Mouse (Mus musculus) midbrain, embryonic 10.5 days (tissue): ENCODE measurements around the gene Itsn1. TPM values are rescaled to one million over a fixed set of nuclear protein-coding genes. Genes with fewer than 3 reads are reported as not detected.

Experiments
- DNase-seq: peaks from one replicate; pipeline ENCODE4 v3.0.0-alpha.2; 2017; ENCODE audit warnings: low spot score
- H3K27ac ChIP-seq: fragments of 300-500 bp; sonication (generic); replicated peaks from 2 replicates; pipeline ENCODE4 v1.5.1; 2016; ENCODE audit warnings: mild to moderate bottlenecking
- H3K27me3 ChIP-seq: fragments of 300-500 bp; sonication (generic); 2 replicates; pipeline ENCODE4 v1.6.1; 2016; ENCODE audit warnings: low read depth, mild to moderate bottlenecking; ENCODE audit not compliant: poor library complexity, severe bottlenecking
- H3K36me3 ChIP-seq: fragments of 300-500 bp; sonication (generic); 2 replicates; pipeline ENCODE4 v1.6.1; 2016; ENCODE audit warnings: mild to moderate bottlenecking, moderate library complexity
- H3K4me1 ChIP-seq: fragments of 300-500 bp; sonication (generic); 2 replicates; pipeline ENCODE4 v1.6.1; 2016
- H3K4me3 ChIP-seq: fragments of 300-500 bp; sonication (generic); 2 replicates; pipeline ENCODE4 v1.5.1; 2016; ENCODE audit warnings: mild to moderate bottlenecking, moderate library complexity
- H3K9me3 ChIP-seq: fragments of 300-500 bp; sonication (generic); replicated peaks from 2 replicates; pipeline ENCODE4 v1.6.1; 2016; ENCODE audit warnings: mild to moderate bottlenecking
- WGBS: fragments of 180-500 bp; shearing (Covaris S2); methylation state at CpG from one replicate; pipeline ENCODE4 v1.1.7; 2016; 5-methylcytosine and 5-hydroxymethylcytosine counted together
- polyA plus RNA-seq: library from polyadenylated mRNA; unstranded; fragments of >200 nt; fragmentation: Nextera tagmentation; extraction: Ambion mirVana; gene quantifications from 2 replicates; pipeline ENCODE4 v1.2.1, GENCODE M21; 2016

The Itsn1 gene
- polyA plus RNA-seq, 1 experiment from 2014 or later: 49.5 TPM

DNA sequence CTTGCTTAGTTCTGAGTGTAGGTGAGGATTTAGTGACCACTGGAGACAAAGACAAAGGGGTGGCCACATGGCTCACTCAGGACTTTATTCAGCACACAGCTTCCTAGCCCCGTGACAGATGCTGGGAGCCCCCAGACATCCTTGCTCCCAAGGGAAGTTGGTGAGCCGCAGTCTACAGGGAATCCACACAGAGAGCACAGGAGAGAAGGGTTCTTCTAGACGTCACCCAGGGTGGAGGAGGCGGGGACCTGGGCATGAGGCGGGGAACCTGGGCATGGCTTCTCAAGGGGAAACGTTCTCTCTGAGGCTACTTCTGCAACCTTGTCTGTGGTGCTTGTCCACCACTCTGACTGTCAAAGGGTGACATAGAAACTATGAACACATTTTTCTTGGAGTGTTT, 34.9 kb downstream of the Itsn1 start:
- Histone ChIP-seq H3K4me1 (peaks cover 63% of the 10 kb centered on the region), H3K36me3 (peaks cover 7% of the 10 kb centered on the region; the same call in 1 of the 2 replicates), H3K9me3 (no peaks in the 10 kb centered on the region), H3K4me3 (no peak overlapping the region), H3K27me3 (no peaks in the 10 kb centered on the region), H3K27ac (peak overlapping the region; percentile 74)
- 73% methylated on average over 6 of the region's 6 CpGs for WGBS
- no peak for DNase-seq

DNA sequence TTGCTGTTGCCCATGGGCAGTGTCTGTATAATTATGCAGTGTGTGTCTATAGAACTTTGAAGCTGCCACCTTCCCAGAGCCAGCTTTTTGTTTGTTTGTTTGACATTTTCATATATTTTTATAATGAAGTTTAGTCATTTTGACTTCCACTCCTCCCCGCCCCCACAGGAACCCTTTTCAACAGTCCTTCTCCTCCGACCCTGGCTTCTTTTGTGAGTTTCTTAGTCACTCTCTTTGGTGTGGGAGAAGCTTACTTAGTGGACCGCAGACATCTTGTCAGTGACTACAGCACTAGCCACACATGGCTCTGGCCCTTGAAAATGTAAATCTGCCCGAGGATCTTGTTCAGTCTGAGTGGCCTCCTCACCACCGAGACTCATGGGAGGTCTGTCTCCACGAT, 35.3 kb downstream of the Itsn1 start:
- Histone ChIP-seq H3K4me3 (no peak overlapping the region), H3K27ac (peak overlapping the region; percentile 74), H3K4me1 (peaks cover 66% of the 10 kb centered on the region), H3K9me3 (no peaks in the 10 kb centered on the region), H3K27me3 (no peaks in the 10 kb centered on the region), H3K36me3 (peaks cover 7% of the 10 kb centered on the region; the same call in 1 of the 2 replicates)
- 79% methylated on average over 6 of the region's 6 CpGs for WGBS
- DNase-seq: no peak

DNA sequence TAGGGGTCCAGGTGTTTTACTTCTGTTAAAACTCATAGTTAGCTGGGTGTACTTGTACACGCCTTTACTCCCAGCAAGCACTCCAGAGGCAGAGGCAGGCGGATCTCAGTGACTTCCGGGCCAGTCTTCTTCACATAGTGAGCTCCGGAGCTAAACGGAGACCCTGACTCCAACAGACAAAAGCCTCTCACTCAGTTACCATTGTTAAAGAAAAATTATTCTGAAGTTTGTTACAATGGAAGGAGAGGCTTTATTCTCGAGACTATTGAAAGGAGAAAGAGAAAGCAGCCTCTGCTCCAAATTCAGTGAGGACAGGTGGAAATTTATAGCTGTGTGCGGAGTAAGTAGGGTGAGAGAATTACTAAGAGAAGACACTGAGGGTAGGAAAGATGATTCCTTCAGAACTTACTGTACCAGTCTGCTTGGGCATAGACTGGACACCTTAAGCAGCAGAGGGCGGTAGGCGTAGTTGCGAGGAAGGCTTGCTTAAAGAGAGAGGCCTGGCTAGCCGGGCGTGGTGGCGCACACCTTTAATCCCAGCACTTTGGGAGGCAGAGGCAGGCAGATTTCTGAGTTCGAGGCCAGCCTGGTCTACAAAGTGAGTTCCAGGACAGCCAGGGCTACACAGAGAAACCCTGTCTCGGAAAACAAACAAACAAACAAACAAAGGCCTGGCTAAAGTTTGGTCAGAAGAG, 36.2 kb downstream of the Itsn1 start:
- 92% methylated on average over 15 of the region's 15 CpGs for WGBS
- Histone ChIP-seq H3K27me3 (no peaks in the 10 kb centered on the region), H3K9me3 (no peaks in the 10 kb centered on the region), H3K4me3 (no peak overlapping the region), H3K4me1 (peaks cover 74% of the 10 kb centered on the region), H3K27ac (peak overlapping the region; percentile 57; the same call in 1 of the 2 replicates), H3K36me3 (peaks cover 4% of the 10 kb centered on the region; the same call in 1 of the 2 replicates)
- no peak for DNase-seq

DNA sequence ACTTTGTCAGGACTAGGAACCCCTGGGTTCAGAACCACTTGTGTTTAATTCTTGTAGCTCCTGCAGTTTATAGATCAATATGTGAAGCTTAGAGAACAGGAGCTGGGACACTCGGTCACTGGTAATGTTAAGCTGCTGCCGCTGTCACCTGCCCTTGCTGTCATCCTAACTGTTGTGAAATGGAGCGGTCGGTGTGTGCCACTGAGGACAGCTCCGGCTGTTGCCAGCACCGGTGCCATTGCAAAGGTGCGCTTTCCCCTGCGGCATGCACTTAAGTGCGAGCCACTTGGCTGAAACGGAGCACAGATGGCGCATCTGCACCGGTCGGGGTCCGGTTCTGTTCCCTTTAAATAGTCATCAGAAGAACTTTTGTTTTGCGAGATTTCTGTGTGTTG, 36.7 kb downstream of the Itsn1 start:
- no peaks in the 10 kb centered on the region for H3K9me3 ChIP-seq
- H3K27ac ChIP-seq: no peak overlapping the region
- no peaks in the 10 kb centered on the region for H3K36me3 ChIP-seq
- no peak overlapping the region for H3K4me3 ChIP-seq
- H3K27me3 ChIP-seq: no peaks in the 10 kb centered on the region
- peaks cover 74% of the 10 kb centered on the region for H3K4me1 ChIP-seq
- 93% methylated on average over 15 of the region's 15 CpGs for WGBS
- DNase-seq: no peak

DNA sequence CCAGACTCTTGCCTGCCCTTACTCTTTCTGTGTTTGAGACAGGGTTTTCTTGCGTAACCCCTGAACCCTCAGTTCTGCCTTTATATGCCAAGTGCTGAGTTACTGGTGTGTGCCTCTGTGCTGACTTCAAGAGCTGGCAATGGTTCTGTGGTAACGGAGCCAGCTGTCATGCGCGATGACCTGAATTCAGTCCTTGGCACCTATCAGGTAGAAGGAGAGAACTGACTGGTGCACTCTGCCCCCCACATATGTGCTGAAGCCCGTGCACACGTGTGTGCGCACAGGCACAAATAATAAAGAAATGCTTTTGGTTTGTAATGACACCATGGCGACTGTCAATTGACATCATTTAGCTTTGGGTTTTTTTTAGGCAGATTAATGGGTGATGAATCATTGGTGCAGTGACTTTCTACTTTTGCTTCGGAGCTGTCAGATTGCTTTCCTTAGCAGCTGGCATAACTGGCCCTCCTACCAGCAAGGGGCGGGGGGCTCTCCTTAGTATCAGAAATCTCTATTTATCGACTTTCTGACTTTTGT, 38.2 kb downstream of the Itsn1 start:
- no peak for DNase-seq
- Histone ChIP-seq H3K9me3 (no peaks in the 10 kb centered on the region), H3K4me1 (peaks cover 83% of the 10 kb centered on the region), H3K27me3 (no peaks in the 10 kb centered on the region), H3K4me3 (no peak overlapping the region), H3K27ac (no peak overlapping the region), H3K36me3 (no peaks in the 10 kb centered on the region)
- 92% methylated on average over 11 of the region's 11 CpGs for WGBS

DNA sequence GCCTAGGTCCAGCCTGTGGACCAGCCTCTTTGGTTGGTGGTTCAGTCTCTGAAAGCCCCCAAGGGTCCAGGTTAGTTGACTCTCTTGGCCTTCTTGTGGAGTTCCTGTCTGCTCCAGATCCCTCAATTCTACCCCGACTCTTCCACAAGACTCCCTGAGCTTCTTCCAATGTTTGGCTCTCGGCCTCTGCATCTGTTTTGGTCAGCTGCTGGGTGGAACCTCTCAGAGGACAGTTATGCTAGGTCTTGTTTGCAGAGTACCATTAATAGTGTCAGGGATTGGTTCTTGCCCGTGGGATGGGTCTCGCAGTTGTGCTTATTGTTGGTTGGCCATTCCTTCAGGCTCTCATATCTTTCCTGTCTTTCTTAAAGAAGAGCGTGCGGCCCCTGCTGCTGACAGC, 39.5 kb downstream of the Itsn1 start:
- Histone ChIP-seq H3K9me3 (no peaks in the 10 kb centered on the region), H3K4me1 (peaks cover 77% of the 10 kb centered on the region), H3K27me3 (no peaks in the 10 kb centered on the region), H3K4me3 (no peak overlapping the region), H3K27ac (0 out of 2 replicates have a peak overlapping the region, but pooled peaks have one; percentile 13), H3K36me3 (no peaks in the 10 kb centered on the region)
- 96% methylated on average over 6 of the region's 6 CpGs for WGBS
- DNase-seq: no peak

DNA sequence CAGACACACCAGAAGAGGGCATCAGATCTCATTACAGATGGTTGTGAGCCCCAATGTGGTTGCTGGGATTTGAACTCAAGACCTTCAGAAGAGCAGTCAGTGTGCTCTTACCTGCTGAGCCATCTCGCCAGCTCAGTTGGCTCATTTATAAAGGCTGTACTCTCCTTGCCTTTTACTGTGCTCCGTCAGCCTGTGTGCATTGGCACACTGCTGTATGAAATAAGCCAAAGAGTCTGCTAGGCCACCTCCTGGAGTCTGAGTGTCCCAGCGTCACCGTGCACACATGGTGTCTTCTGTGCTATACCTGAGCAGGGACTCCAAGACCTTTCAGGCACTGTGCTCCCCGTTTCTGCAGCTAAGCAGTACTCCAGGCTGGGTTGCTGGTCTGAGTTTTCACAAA, 40.8 kb downstream of the Itsn1 start:
- Histone ChIP-seq H3K27me3 (no peaks in the 10 kb centered on the region), H3K4me3 (no peak overlapping the region), H3K4me1 (peaks cover 64% of the 10 kb centered on the region), H3K27ac (peak overlapping the region; percentile 35; the same call in 1 of the 2 replicates), H3K9me3 (no peaks in the 10 kb centered on the region), H3K36me3 (no peaks in the 10 kb centered on the region)
- WGBS: 86% methylated on average over 5 of the region's 5 CpGs
- no peak for DNase-seq

DNA sequence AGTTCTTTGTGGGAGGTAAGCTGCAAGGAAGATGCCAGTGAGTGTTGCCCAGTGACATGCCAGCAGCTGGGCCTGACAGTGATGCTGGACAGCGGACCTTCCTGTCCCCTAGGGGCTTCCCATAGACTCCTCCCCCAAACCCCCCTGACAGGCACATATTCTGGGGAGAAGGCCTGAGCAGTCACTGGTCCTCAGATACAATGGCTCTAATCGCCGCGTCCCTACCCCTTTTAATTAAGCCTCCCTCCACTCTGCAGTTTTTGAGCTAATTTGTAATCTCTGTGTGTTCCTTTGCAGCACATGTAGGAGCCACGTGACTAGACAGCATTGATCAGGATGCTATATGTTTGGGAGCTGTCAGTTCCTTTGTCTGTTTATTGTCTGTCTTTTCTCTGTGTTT, 41.6 kb downstream of the Itsn1 start:
- H3K27me3 ChIP-seq: no peaks in the 10 kb centered on the region
- peak; percentile 48 for DNase-seq
- H3K27ac ChIP-seq: peak overlapping the region; percentile 35
- WGBS: 23% methylated on average over 5 of the region's 5 CpGs
- H3K4me1 ChIP-seq: peaks cover 61% of the 10 kb centered on the region
- H3K36me3 ChIP-seq: no peaks in the 10 kb centered on the region
- no peaks in the 10 kb centered on the region for H3K9me3 ChIP-seq
- H3K4me3 ChIP-seq: no peak overlapping the region

DNA sequence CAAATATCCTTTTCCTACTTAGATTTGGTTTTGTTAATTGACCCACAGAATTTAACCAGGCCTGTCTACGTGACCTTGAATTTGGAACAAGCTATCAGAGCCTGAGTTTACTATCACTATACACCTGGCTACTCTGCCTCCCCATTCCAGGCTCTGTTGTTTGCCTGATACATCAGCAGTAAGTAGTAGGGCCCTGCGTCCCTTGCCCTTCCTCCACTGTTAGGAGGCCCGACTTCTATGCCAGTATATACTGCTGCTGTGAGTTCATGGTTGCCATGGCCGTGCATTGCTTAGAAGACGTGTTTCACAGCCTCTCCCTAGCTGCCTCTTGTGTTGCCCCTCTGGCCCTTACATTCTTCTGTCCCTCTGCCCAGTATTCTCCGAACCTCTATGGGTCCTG, 42.3 kb downstream of the Itsn1 start:
- DNase-seq: no peak
- Histone ChIP-seq H3K36me3 (no peaks in the 10 kb centered on the region), H3K4me3 (no peak overlapping the region), H3K4me1 (peaks cover 61% of the 10 kb centered on the region), H3K27me3 (no peaks in the 10 kb centered on the region), H3K27ac (peak overlapping the region; percentile 35; the same call in 1 of the 2 replicates), H3K9me3 (no peaks in the 10 kb centered on the region)
- 87% methylated on average over 6 of the region's 6 CpGs for WGBS

DNA sequence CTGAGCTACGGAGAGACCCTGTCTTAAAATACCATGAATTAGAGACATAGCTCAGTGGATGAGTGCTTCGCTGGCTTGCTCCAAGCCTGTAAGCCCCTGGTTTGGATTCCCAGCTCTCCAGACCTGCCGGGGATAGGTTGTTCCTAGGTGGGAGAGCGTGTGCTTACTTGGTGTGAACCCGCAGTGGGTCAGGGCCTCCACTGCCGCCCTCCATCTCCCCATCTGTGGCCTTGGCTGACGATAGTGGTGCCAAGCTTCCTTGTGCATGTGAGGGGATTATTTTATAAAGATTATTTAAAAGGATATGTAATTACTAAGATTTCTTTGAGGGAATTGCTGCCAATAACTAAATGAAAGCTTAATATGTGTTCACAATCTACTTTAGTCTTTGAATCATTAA, 43.5 kb downstream of the Itsn1 start:
- no peaks in the 10 kb centered on the region for H3K9me3 ChIP-seq
- H3K27me3 ChIP-seq: no peaks in the 10 kb centered on the region
- no peak for DNase-seq
- peaks cover 49% of the 10 kb centered on the region for H3K4me1 ChIP-seq
- 91% methylated on average over 7 of the region's 7 CpGs for WGBS
- no peaks in the 10 kb centered on the region for H3K36me3 ChIP-seq
- no peak overlapping the region for H3K4me3 ChIP-seq
- H3K27ac ChIP-seq: no peak overlapping the region

DNA sequence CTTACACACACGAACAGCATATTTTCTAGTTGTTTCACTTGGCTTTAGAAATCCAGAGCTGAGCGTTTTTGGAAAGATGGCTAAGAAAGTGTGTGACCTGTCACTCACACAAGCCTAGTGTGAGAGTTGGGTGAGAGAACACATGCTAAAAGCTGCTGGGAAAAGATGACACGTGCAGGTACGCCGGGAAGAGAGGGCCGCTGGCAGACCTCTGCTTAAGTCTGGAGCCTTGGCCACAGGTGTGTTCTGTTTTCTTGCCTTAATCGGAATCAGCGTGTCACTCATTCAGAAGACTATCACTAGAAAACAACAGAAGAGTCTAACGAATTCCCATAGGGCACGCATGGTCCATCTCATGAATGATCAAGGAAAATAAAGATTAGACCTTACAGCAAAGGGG, 50.5 kb downstream of the Itsn1 start:
- WGBS: 89% methylated on average over 10 of the region's 10 CpGs
- DNase-seq: no peak
- Histone ChIP-seq H3K36me3 (peaks cover 19% of the 10 kb centered on the region), H3K27ac (no peak overlapping the region), H3K9me3 (no peaks in the 10 kb centered on the region), H3K4me3 (no peak overlapping the region), H3K4me1 (peaks cover 7% of the 10 kb centered on the region), H3K27me3 (no peaks in the 10 kb centered on the region)

DNA sequence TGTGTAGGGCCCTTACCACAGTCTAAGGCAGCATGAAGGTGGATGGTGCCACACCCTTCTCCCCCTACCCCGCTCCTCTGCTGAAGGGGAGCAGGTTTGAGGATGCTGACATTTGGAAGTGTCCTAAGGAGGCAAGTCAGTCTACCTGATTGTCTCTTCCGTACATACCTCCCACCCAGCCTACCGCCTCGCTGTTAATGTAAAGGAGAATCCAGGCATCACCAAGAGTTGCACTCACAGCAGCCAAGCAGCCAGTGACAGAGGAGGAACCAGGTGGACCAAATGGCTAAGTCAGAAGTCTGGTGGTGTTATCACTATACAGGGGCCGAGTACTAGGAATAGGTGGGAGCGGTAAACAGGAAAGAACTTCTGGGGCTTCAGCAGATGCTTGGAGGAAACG, 51.1 kb downstream of the Itsn1 start:
- no peaks in the 10 kb centered on the region for H3K9me3 ChIP-seq
- peaks cover 7% of the 10 kb centered on the region for H3K4me1 ChIP-seq
- peaks cover 25% of the 10 kb centered on the region for H3K36me3 ChIP-seq
- H3K4me3 ChIP-seq: no peak overlapping the region
- DNase-seq: no peak
- no peaks in the 10 kb centered on the region for H3K27me3 ChIP-seq
- WGBS: 86% methylated on average over 7 of the region's 7 CpGs
- no peak overlapping the region for H3K27ac ChIP-seq

DNA sequence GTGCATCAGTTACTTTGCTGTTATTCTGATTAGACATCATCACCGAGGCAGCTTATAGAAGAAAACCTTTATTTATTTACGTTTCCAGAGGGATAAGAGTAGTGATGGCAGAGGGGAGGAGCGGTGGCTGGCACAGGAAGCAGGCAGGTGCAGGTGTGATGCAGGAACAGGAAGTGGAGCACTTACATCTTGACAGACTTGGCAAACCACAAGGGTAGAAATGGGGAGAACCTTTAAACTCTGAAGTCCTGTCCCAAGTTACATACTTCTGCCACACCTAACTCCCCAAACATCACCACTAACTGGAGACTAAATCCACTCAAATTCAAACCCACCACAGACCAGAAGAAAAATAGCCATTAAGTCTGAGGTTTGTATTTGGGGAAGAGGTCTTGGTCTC, 51.7 kb downstream of the Itsn1 start:
- H3K4me3 ChIP-seq: no peak overlapping the region
- 91% methylated on average over 3 of the region's 3 CpGs for WGBS

More for the DNA sequence above, 51.7 kb downstream of the Itsn1 start:
- Histone ChIP-seq H3K27me3 (no peaks in the 10 kb centered on the region), H3K27ac (no peak overlapping the region), H3K4me1 (peaks cover 3% of the 10 kb centered on the region; the same call in 1 of the 2 replicates), H3K9me3 (no peaks in the 10 kb centered on the region), H3K36me3 (peaks cover 32% of the 10 kb centered on the region)
- no peak for DNase-seq
